In the genomic region with DNA sequence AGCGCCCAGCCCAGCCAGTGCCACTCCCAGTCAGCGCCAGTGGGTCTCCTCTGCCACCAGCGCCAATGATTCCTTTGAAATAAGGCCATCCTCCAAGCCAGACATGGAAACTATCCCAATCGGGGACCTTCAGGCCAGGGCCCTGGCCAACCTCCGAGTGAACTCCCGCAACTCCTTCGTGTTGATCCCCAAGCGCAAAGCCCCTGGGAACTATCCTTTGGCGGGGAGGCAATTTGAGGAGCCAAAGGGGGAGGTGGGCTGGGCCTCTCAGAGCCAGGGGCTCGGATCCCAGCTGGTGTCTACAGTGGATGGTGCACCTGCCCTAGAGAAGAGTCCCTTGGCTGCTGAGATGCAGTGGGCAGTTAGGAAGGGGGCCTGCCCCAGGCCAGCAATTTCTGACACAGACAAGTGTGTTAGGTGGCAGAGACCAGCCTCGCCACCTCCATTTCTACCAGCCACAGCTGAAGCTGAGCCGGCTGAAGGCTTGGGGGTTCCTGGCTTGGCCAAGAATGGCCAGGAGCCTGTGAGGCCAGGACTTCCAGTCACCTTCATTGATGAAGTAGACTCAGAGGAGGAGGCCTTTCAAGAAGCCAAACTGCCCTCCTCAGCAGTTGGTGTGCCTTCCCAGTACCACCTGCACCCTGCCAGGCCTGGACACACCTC, we compare ENCODE assay signal across 8 mouse cellular contexts. TPM values are rescaled to one million over a fixed set of nuclear protein-coding genes. Genes with fewer than 3 reads are reported as not detected.
DNase-seq lines count a peak whose midpoint lies in the region; ATAC-seq and TF ChIP-seq lines count a peak whose summit lies in the region.

No protein-coding gene starts in this region.

- H3K4me2 ChIP-seq in hindbrain, embryonic 12.5 days (replicated peaks): peak overlapping the region; percentile 99
- H3K4me2 ChIP-seq in midbrain, embryonic 14.5 days (ENCODE audit: low read length): peak overlapping the region; percentile 100

- no peak for TF ChIP-seq CTCF in layer of hippocampus, adult 2 months (conservative IDR thresholded peaks at IDR 0.05)

- no peak for DNase-seq in layer of hippocampus, adult 2 months (ENCODE audit: low spot score in 2 of 2)
- no peak for DNase-seq in layer of hippocampus, adult 8-10 months (ENCODE audit: low spot score in 2 of 2)
- peak; percentile 79 for DNase-seq in cerebellum, adult 9-11 months
- DNase-seq in midbrain, embryonic 14.5 days: no peak
- no peak for DNase-seq in layer of hippocampus, postnatal 10 days (ENCODE audit: low spot score in 2 of 2)
- no peak for DNase-seq in right cerebral cortex, postnatal 36 days (ENCODE audit: low spot score in 2 of 2)
- no peak for DNase-seq in left cerebral cortex, adult 18-20 months (ENCODE audit: low spot score in 2 of 2)

- H3K9me3 ChIP-seq in hindbrain, embryonic 12.5 days (replicated peaks): no peaks in the 10 kb centered on the region
- no peaks in the 10 kb centered on the region for H3K9me3 ChIP-seq in midbrain, embryonic 14.5 days (ENCODE audit: control insufficient read depth, low read length)

- ATAC-seq in hindbrain, embryonic 12.5 days (ENCODE audit: low FRiP score): no peak
- no peak for ATAC-seq in midbrain, embryonic 14.5 days (ENCODE audit: low FRiP score, low TSS enrichment)

- H3K27me3 ChIP-seq in hindbrain, embryonic 12.5 days: peaks cover 23% of the 10 kb centered on the region
- H3K27me3 ChIP-seq in midbrain, embryonic 14.5 days (ENCODE audit: control insufficient read depth, insufficient read depth, low read length): peaks cover 9% of the 10 kb centered on the region

- peak overlapping the region; percentile 73 for H3K9ac ChIP-seq in hindbrain, embryonic 12.5 days
- peak overlapping the region; percentile 68 for H3K9ac ChIP-seq in midbrain, embryonic 14.5 days (replicated peaks; ENCODE audit: low read length)

- peaks cover 52% of the 10 kb centered on the region for H3K4me1 ChIP-seq in hindbrain, embryonic 12.5 days
- H3K4me1 ChIP-seq in midbrain, embryonic 14.5 days (ENCODE audit: control insufficient read depth, insufficient read depth, low read length): peaks cover 47% of the 10 kb centered on the region

- WGBS in hindbrain, embryonic 12.5 days: 20% methylated on average over 12 of the region's 12 CpGs
- WGBS in midbrain, embryonic 14.5 days: 18% methylated on average over 12 of the region's 12 CpGs

- H3K4me3 ChIP-seq in layer of hippocampus, adult 2 months: peak overlapping the region; percentile 95
- H3K4me3 ChIP-seq in hindbrain, embryonic 12.5 days: peak overlapping the region; percentile 62
- peak overlapping the region; percentile 80 for H3K4me3 ChIP-seq in midbrain, embryonic 14.5 days (replicated peaks; ENCODE audit: low read depth, low read length)

- peak overlapping the region; percentile 88 for H3K27ac ChIP-seq in layer of hippocampus, adult 2 months
- H3K27ac ChIP-seq in hindbrain, embryonic 12.5 days: no peak overlapping the region
- H3K27ac ChIP-seq in midbrain, embryonic 14.5 days (replicated peaks; ENCODE audit: low read depth, low read length): no peak overlapping the region

- H3K36me3 ChIP-seq in hindbrain, embryonic 12.5 days: 0 out of 2 replicates have a peak, but pooled peaks cover 4% of the 10 kb centered on the region
- H3K36me3 ChIP-seq in midbrain, embryonic 14.5 days (ENCODE audit: control insufficient read depth, insufficient read depth, low read length): peaks cover 7% of the 10 kb centered on the region

RNA-seq across cellular contexts. Expression of a gene that starts 1.3 kb away (rescaled TPM):
- 10 to 100 TPM; 21.5 to 23.8 TPM for total RNA-seq in layer of hippocampus, adult 2 months (2021)
- total RNA-seq in layer of hippocampus, adult 8-10 months (2022): 10 to 100 TPM; 19.9 to 27.8 (median 24.3) TPM
- polyA plus RNA-seq in hindbrain, embryonic 12.5 days (2016; fragmentation: Nextera tagmentation; extraction: Ambion mirVana): 13.2 and 14.9 TPM in 2 replicates
- 13.1 and 13.3 TPM in 2 replicates for polyA plus RNA-seq in midbrain, embryonic 14.5 days (2014; fragmentation: Nextera tagmentation; extraction: Ambion mirVana)
- 10 to 100 TPM; 13.9 to 14.0 TPM for total RNA-seq in layer of hippocampus, postnatal 10 days (2021)
- total RNA-seq in left cerebral cortex, adult 18-20 months (2021): 10 to 100 TPM; 13.7 to 17.9 TPM

RNA-seq across cellular contexts. Expression of a gene that starts 8.5 kb away (rescaled TPM):
- total RNA-seq in layer of hippocampus, adult 2 months (2021): 10 to 100 TPM; 64.5 to 69.3 TPM
- 10 to 100 TPM; 59.0 to 71.0 (median 64.3) TPM for total RNA-seq in layer of hippocampus, adult 8-10 months (2022)
- 195 and 201 TPM in 2 replicates for polyA plus RNA-seq in hindbrain, embryonic 12.5 days (2016; fragmentation: Nextera tagmentation; extraction: Ambion mirVana)
- polyA plus RNA-seq in midbrain, embryonic 14.5 days (2014; fragmentation: Nextera tagmentation; extraction: Ambion mirVana): 196 TPM in 2 replicates
- total RNA-seq in layer of hippocampus, postnatal 10 days (2021): 10 to 100 TPM; 77.2 to 83.4 TPM
- total RNA-seq in left cerebral cortex, adult 18-20 months (2021): 10 to 100 TPM; 57.6 to 70.5 TPM

RNA-seq across cellular contexts. Expression of a gene that starts 8.5 kb away (rescaled TPM):
- 10 to 100 TPM; 35.1 to 35.8 TPM for total RNA-seq in layer of hippocampus, adult 2 months (2021)
- total RNA-seq in layer of hippocampus, adult 8-10 months (2022): 10 to 100 TPM; 27.0 to 44.4 (median 33.9) TPM
- 16.5 and 18.6 TPM in 2 replicates for polyA plus RNA-seq in hindbrain, embryonic 12.5 days (2016; fragmentation: Nextera tagmentation; extraction: Ambion mirVana)
- polyA plus RNA-seq in midbrain, embryonic 14.5 days (2014; fragmentation: Nextera tagmentation; extraction: Ambion mirVana): 11.3 and 12.9 TPM in 2 replicates
- total RNA-seq in layer of hippocampus, postnatal 10 days (2021): 10 to 100 TPM; 35.6 to 39.1 TPM
- total RNA-seq in left cerebral cortex, adult 18-20 months (2021): 10 to 100 TPM; 31.8 to 37.8 TPM

RNA-seq across cellular contexts. Expression of a gene that starts 8.5 kb away (rescaled TPM):
- total RNA-seq in layer of hippocampus, adult 2 months (2021): 10 to 100 TPM; 84.6 to 84.7 TPM
- 100 to 1,000 TPM in 2 of 4 experiments, 10 to 100 TPM in 2; 87.9 to 110 (median 99.0) TPM for total RNA-seq in layer of hippocampus, adult 8-10 months (2022)
- 147 and 152 TPM in 2 replicates for polyA plus RNA-seq in hindbrain, embryonic 12.5 days (2016; fragmentation: Nextera tagmentation; extraction: Ambion mirVana)
- 112 and 117 TPM in 2 replicates for polyA plus RNA-seq in midbrain, embryonic 14.5 days (2014; fragmentation: Nextera tagmentation; extraction: Ambion mirVana)
- 10 to 100 TPM; 82.8 to 85.3 TPM for total RNA-seq in layer of hippocampus, postnatal 10 days (2021)
- total RNA-seq in left cerebral cortex, adult 18-20 months (2021): 10 to 100 TPM; 87.1 to 87.2 TPM

RNA-seq across cellular contexts. Expression of a gene that starts 17.1 kb away (rescaled TPM):
- 1 to 10 TPM; 2.2 to 2.4 TPM for total RNA-seq in layer of hippocampus, adult 2 months (2021)
- total RNA-seq in layer of hippocampus, adult 8-10 months (2022): 1 to 10 TPM; 3.3 to 5.5 (median 4.4) TPM
- 3.5 and 6.2 TPM in 2 replicates for polyA plus RNA-seq in hindbrain, embryonic 12.5 days (2016; fragmentation: Nextera tagmentation; extraction: Ambion mirVana)
- 3.7 and 5.1 TPM in 2 replicates for polyA plus RNA-seq in midbrain, embryonic 14.5 days (2014; fragmentation: Nextera tagmentation; extraction: Ambion mirVana)
- total RNA-seq in layer of hippocampus, postnatal 10 days (2021): 1 to 10 TPM in 1 of 2 experiments, under 1 TPM in 1; 0.45 to 4.0 TPM
- 1 to 10 TPM; 1.4 to 4.1 TPM for total RNA-seq in left cerebral cortex, adult 18-20 months (2021)
